Mouse (Mus musculus): ENCODE results near the gene Slc24a4.
"Not testable (repeated sequence)": the region's sequence is repeated elsewhere in the genome, so short reads cannot be mapped to it uniquely, and the experiment has no call there.

Slc24a4 gene

GRCm38 (mm10) chr12:102250316-102250715 lies 121.8 kb downstream of the Slc24a4 start:
- DNase-seq (ENCODE audit: low read depth): no peak

GRCm38 (mm10) chr12:102251070-102251469 lies 122.5 kb downstream of the Slc24a4 start:
- DNase-seq (ENCODE audit: low read depth): no peak

- no peak for DNase-seq (ENCODE audit: low read depth)
These were observed 123.5 kb downstream of the Slc24a4 start for GRCm38 (mm10) chr12:102251985-102252384.

- no peak for DNase-seq (ENCODE audit: low read depth)
These were observed 124.0 kb downstream of the Slc24a4 start for GRCm38 (mm10) chr12:102252525-102252924.

GRCm38 (mm10) chr12:102255012-102255411 lies 126.5 kb downstream of the Slc24a4 start:
- DNase-seq (ENCODE audit: low read depth): peak; percentile 15

GRCm38 (mm10) chr12:102258522-102259112 lies 130.1 kb downstream of the Slc24a4 start:
- DNase-seq (ENCODE audit: low read depth): no peak

GRCm38 (mm10) chr12:102261933-102262396 lies 133.4 kb downstream of the Slc24a4 start:
- no peak for DNase-seq (ENCODE audit: low read depth)

GRCm38 (mm10) chr12:102262809-102263208 lies 134.3 kb downstream of the Slc24a4 start:
- no peak for DNase-seq (ENCODE audit: low read depth)

GRCm38 (mm10) chr12:102263249-102263648 lies 134.7 kb downstream of the Slc24a4 start:
- no peak for DNase-seq (ENCODE audit: low read depth)

- DNase-seq (ENCODE audit: low read depth): no peak
These were observed 137.9 kb downstream of the Slc24a4 start for GRCm38 (mm10) chr12:102266433-102266832.

- no peak for DNase-seq (ENCODE audit: low read depth)
These were observed 140.6 kb downstream of the Slc24a4 start for GRCm38 (mm10) chr12:102269144-102269543.

GRCm38 (mm10) chr12:102270776-102271405 lies 142.4 kb downstream of the Slc24a4 start:
- no peak for DNase-seq (ENCODE audit: low read depth)

GRCm38 (mm10) chr12:102271447-102271846 lies 142.9 kb downstream of the Slc24a4 start:
- no peak for DNase-seq (ENCODE audit: low read depth)

- DNase-seq (ENCODE audit: low read depth): no peak
These were observed 147.4 kb downstream of the Slc24a4 start for GRCm38 (mm10) chr12:102275833-102276443.

- not testable (repeated sequence) for DNase-seq (ENCODE audit: low read depth)
These were observed 151.8 kb downstream of the Slc24a4 start for GRCm38 (mm10) chr12:102280290-102280689.

GRCm38 (mm10) chr12:102280867-102281503 lies 152.5 kb downstream of the Slc24a4 start:
- DNase-seq (ENCODE audit: low read depth): no peak

GRCm38 (mm10) chr12:102282126-102282525 lies 153.6 kb downstream of the Slc24a4 start:
- no peak for DNase-seq (ENCODE audit: low read depth)

- DNase-seq (ENCODE audit: low read depth): peak; percentile 66
These were observed 154.4 kb downstream of the Slc24a4 start, which contains the start of gene Rin3 for GRCm38 (mm10) chr12:102282763-102283482. TSS of gene Rin3 (plus strand) at chr12:102283048.

- DNase-seq (ENCODE audit: low read depth): no peak
These were observed 155.1 kb downstream of the Slc24a4 start for GRCm38 (mm10) chr12:102283483-102284266.

- DNase-seq (ENCODE audit: low read depth): peak; percentile 11
These were observed 155.7 kb downstream of the Slc24a4 start for GRCm38 (mm10) chr12:102284267-102284610.

- DNase-seq (ENCODE audit: low read depth): peak; percentile 6
These were observed 156.2 kb downstream of the Slc24a4 start for GRCm38 (mm10) chr12:102284618-102285159.
